Mouse (Mus musculus) heart, embryonic 16.5 days (tissue): ENCODE data around the gene Tmem182. TPM values are rescaled to one million over a fixed set of nuclear protein-coding genes. Genes with fewer than 3 reads are reported as not detected.

Source experiments
- ATAC-seq: fragments of 200-750 bp; cut with Nextera tagmentation; replicated peaks from 2 replicates; pipeline ENCODE4 v1.8.0; 2017; ENCODE audit warnings: moderate number of reproducible peaks; ENCODE audit not compliant: insufficient read depth, low FRiP score; ENCODE audit errors: extremely low read depth
- H3K27ac ChIP-seq: fragments of 300-500 bp; sonication (generic); 2 replicates; pipeline ENCODE4 v1.5.1; 2014; ENCODE audit warnings: mild to moderate bottlenecking, low read length, control low read depth, moderate library complexity
- H3K27me3 ChIP-seq: fragments of 300-500 bp; sonication (generic); 2 replicates; pipeline ENCODE4 v1.6.1; 2014; ENCODE audit warnings: low read length, mixed read lengths; ENCODE audit not compliant: control insufficient read depth, insufficient read depth
- H3K36me3 ChIP-seq: fragments of 300-500 bp; sonication (generic); 2 replicates; pipeline ENCODE4 v1.6.1; 2014; ENCODE audit not compliant: control insufficient read depth, insufficient read depth
- H3K4me1 ChIP-seq: fragments of 300-500 bp; sonication (generic); 2 replicates; pipeline ENCODE4 v1.6.1; 2014; ENCODE audit warnings: low read length, mixed read lengths; ENCODE audit not compliant: control insufficient read depth, insufficient read depth
- H3K4me2 ChIP-seq: fragments of 300-500 bp; sonication (generic); 2 replicates; pipeline ENCODE4 v1.6.1; 2014; ENCODE audit warnings: low read depth, mild to moderate bottlenecking, control low read depth, low read length
- H3K4me3 ChIP-seq: fragments of 300-500 bp; sonication (generic); 2 replicates; pipeline ENCODE4 v1.5.1; 2014; ENCODE audit warnings: mild to moderate bottlenecking, control low read depth, low read length
- H3K9ac ChIP-seq: fragments of 300-500 bp; sonication (generic); 2 replicates; pipeline ENCODE4 v1.6.1; 2014; ENCODE audit warnings: low read length, control low read depth
- H3K9me3 ChIP-seq: fragments of 300-500 bp; sonication (generic); replicated peaks from 2 replicates; pipeline ENCODE4 v1.6.1; 2016; ENCODE audit warnings: low read length; ENCODE audit not compliant: control insufficient read depth
- WGBS: fragments of 180-500 bp; shearing (Covaris S2); extraction: QIAGEN DNeasy Blood & Tissue Kit; methylation state at CpG from one replicate; pipeline ENCODE4 v1.1.7; 2014; 5-methylcytosine and 5-hydroxymethylcytosine counted together
- polyA plus RNA-seq: library from polyadenylated mRNA; unstranded; fragments of >200 nt; fragmentation: Nextera tagmentation; extraction: Ambion mirVana; gene quantifications from 2 replicates; pipeline ENCODE4 v1.2.1, GENCODE M21; 2015

The Tmem182 gene
- polyA plus RNA-seq, 1 experiment from 2014 or later, result 58.2 TPM

GRCm38 (mm10) chr1:40771196-40771970 is 34.0 kb upstream of the Tmem182 start:
- Histone ChIP-seq H3K27ac (no peak overlapping the region), H3K27me3 (no peaks in the 10 kb centered on the region), H3K4me1 (no peaks in the 10 kb centered on the region), H3K4me2 (no peak overlapping the region), H3K9ac (no peak overlapping the region), H3K36me3 (peaks cover 6% of the 10 kb centered on the region; the same call in 1 of the 2 replicates), H3K9me3 (no peaks in the 10 kb centered on the region), H3K4me3 (no peak overlapping the region)
- 83% methylated on average over 7 of the region's 7 CpGs for WGBS
- no peak for ATAC-seq

- Histone ChIP-seq H3K4me2 (no peak overlapping the region), H3K4me3 (no peak overlapping the region), H3K36me3 (peaks cover 6% of the 10 kb centered on the region; the same call in 1 of the 2 replicates), H3K27ac (no peak overlapping the region), H3K27me3 (no peaks in the 10 kb centered on the region), H3K9ac (no peak overlapping the region), H3K4me1 (no peaks in the 10 kb centered on the region), H3K9me3 (no peaks in the 10 kb centered on the region)
- 74% methylated on average over 5 of the region's 5 CpGs for WGBS
- no peak for ATAC-seq
These were observed 32.2 kb upstream of the Tmem182 start for GRCm38 (mm10) chr1:40773234-40773633.

- no peak for ATAC-seq
- Histone ChIP-seq H3K9ac (no peak overlapping the region), H3K27ac (no peak overlapping the region), H3K36me3 (peaks cover 13% of the 10 kb centered on the region), H3K4me1 (no peaks in the 10 kb centered on the region), H3K4me2 (no peak overlapping the region), H3K4me3 (no peak overlapping the region), H3K27me3 (no peaks in the 10 kb centered on the region), H3K9me3 (peaks cover 7% of the 10 kb centered on the region)
- 92% methylated on average over 10 of the region's 10 CpGs for WGBS
These were observed 31.4 kb upstream of the Tmem182 start for GRCm38 (mm10) chr1:40774040-40774439.

- H3K4me1 ChIP-seq, result no peaks in the 10 kb centered on the region
- H3K4me2 ChIP-seq, result no peak overlapping the region
- peaks cover 10% of the 10 kb centered on the region for H3K9me3 ChIP-seq
- no peak overlapping the region for H3K27ac ChIP-seq
- H3K36me3 ChIP-seq, result peaks cover 23% of the 10 kb centered on the region
- WGBS, result 68% methylated on average over 2 of the region's 2 CpGs
- H3K9ac ChIP-seq, result no peak overlapping the region
- no peak overlapping the region for H3K4me3 ChIP-seq
- no peaks in the 10 kb centered on the region for H3K27me3 ChIP-seq
- ATAC-seq, result no peak
These were observed 29.3 kb upstream of the Tmem182 start for GRCm38 (mm10) chr1:40776102-40776501.

GRCm38 (mm10) chr1:40776763-40777162 is 28.6 kb upstream of the Tmem182 start:
- H3K27ac ChIP-seq, result no peak overlapping the region
- peaks cover 10% of the 10 kb centered on the region for H3K9me3 ChIP-seq
- 83% methylated on average over 3 of the region's 3 CpGs for WGBS
- ATAC-seq, result no peak
- no peaks in the 10 kb centered on the region for H3K4me1 ChIP-seq
- no peak overlapping the region for H3K4me3 ChIP-seq
- peaks cover 23% of the 10 kb centered on the region for H3K36me3 ChIP-seq
- no peaks in the 10 kb centered on the region for H3K27me3 ChIP-seq
- no peak overlapping the region for H3K9ac ChIP-seq
- H3K4me2 ChIP-seq, result no peak overlapping the region

GRCm38 (mm10) chr1:40783450-40783849 is 22.0 kb upstream of the Tmem182 start:
- Histone ChIP-seq H3K27ac (no peak overlapping the region), H3K4me2 (no peak overlapping the region), H3K4me1 (no peaks in the 10 kb centered on the region), H3K4me3 (no peak overlapping the region), H3K9ac (no peak overlapping the region), H3K36me3 (peaks cover 16% of the 10 kb centered on the region), H3K27me3 (no peaks in the 10 kb centered on the region), H3K9me3 (peaks cover 9% of the 10 kb centered on the region)
- ATAC-seq, result no peak
- WGBS, result 90% methylated on average over 7 of the region's 7 CpGs

GRCm38 (mm10) chr1:40784306-40784705 is 21.1 kb upstream of the Tmem182 start:
- no peak overlapping the region for H3K4me2 ChIP-seq
- 86% methylated on average over 9 of the region's 9 CpGs for WGBS
- no peak overlapping the region for H3K9ac ChIP-seq
- peaks cover 7% of the 10 kb centered on the region for H3K36me3 ChIP-seq
- ATAC-seq, result no peak
- no peak overlapping the region for H3K4me3 ChIP-seq
- peaks cover under 1% of the 10 kb centered on the region; the same call in 1 of the 2 replicates for H3K9me3 ChIP-seq
- H3K27ac ChIP-seq, result no peak overlapping the region
- no peaks in the 10 kb centered on the region for H3K27me3 ChIP-seq
- H3K4me1 ChIP-seq, result no peaks in the 10 kb centered on the region; the same call in 1 of the 2 replicates

GRCm38 (mm10) chr1:40785876-40786445 is 19.4 kb upstream of the Tmem182 start:
- no peak overlapping the region for H3K4me3 ChIP-seq
- H3K4me1 ChIP-seq, result peaks cover 7% of the 10 kb centered on the region
- no peak overlapping the region for H3K9ac ChIP-seq
- no peaks in the 10 kb centered on the region for H3K27me3 ChIP-seq
- ATAC-seq, result no peak
- 83% methylated on average over 11 of the region's 11 CpGs for WGBS
- no peak overlapping the region for H3K4me2 ChIP-seq
- no peaks in the 10 kb centered on the region for H3K36me3 ChIP-seq
- H3K9me3 ChIP-seq, result no peaks in the 10 kb centered on the region
- H3K27ac ChIP-seq, result no peak overlapping the region

- no peak for ATAC-seq
- Histone ChIP-seq H3K9ac (no peak overlapping the region), H3K27ac (no peak overlapping the region), H3K36me3 (no peaks in the 10 kb centered on the region), H3K4me1 (peaks cover 9% of the 10 kb centered on the region), H3K4me3 (no peak overlapping the region), H3K27me3 (no peaks in the 10 kb centered on the region), H3K9me3 (no peaks in the 10 kb centered on the region), H3K4me2 (no peak overlapping the region)
- WGBS, result 80% methylated on average over 6 of the region's 6 CpGs
These were observed 16.4 kb upstream of the Tmem182 start for GRCm38 (mm10) chr1:40788956-40789355.
